Mouse (Mus musculus) forebrain, postnatal 0 days (tissue): ENCODE measurements around the gene Defb23. TPM values are rescaled to one million over a fixed set of nuclear protein-coding genes. Genes with fewer than 3 reads are reported as not detected.
A peak's percentile ranks its signal among the peaks of the same experiment; 100 is the strongest.

Experiments
- ATAC-seq: fragments of 200-750 bp; cut with Nextera tagmentation; 2 replicates; pipeline ENCODE4 v1.8.0; 2017; ENCODE audit warnings: mild to moderate bottlenecking, moderate library complexity
- DNase-seq: peaks from one replicate; pipeline ENCODE4 v3.0.0-alpha.2; 2015
- H3K27ac ChIP-seq: fragments of 300-500 bp; sonication (generic); 2 replicates; pipeline ENCODE4 v1.5.1; 2014; ENCODE audit warnings: low read depth, mild to moderate bottlenecking, antibody characterized with exemption, low read length, moderate library complexity, mixed read lengths
- H3K27me3 ChIP-seq: fragments of 300-500 bp; sonication (generic); 2 replicates; pipeline ENCODE4 v1.6.1; 2014; ENCODE audit warnings: mild to moderate bottlenecking, low read length, mixed read lengths; ENCODE audit not compliant: insufficient read depth
- H3K36me3 ChIP-seq: fragments of 300-500 bp; sonication (generic); 2 replicates; pipeline ENCODE4 v1.6.1; 2014; ENCODE audit warnings: mild to moderate bottlenecking, moderate library complexity; ENCODE audit not compliant: insufficient read depth
- H3K4me1 ChIP-seq: fragments of 300-500 bp; sonication (generic); 2 replicates; pipeline ENCODE4 v1.6.1; 2014; ENCODE audit warnings: antibody characterized with exemption; ENCODE audit not compliant: insufficient read depth
- H3K4me2 ChIP-seq: fragments of 300-500 bp; sonication (generic); 2 replicates; pipeline ENCODE4 v1.6.1; 2014; ENCODE audit warnings: low read depth, mild to moderate bottlenecking, moderate library complexity
- H3K4me3 ChIP-seq: fragments of 300-500 bp; sonication (generic); 2 replicates; pipeline ENCODE4 v1.5.1; 2014; ENCODE audit warnings: low read depth, low read length, mixed read lengths
- H3K9ac ChIP-seq: fragments of 300-500 bp; sonication (generic); 2 replicates; pipeline ENCODE4 v1.6.1; 2014; ENCODE audit warnings: mild to moderate bottlenecking
- H3K9me3 ChIP-seq: fragments of 300-500 bp; sonication (generic); 2 replicates; pipeline ENCODE4 v1.6.1; 2016; ENCODE audit warnings: low read length
- CTCF ChIP-seq: sonication (generic); IDR thresholded peaks from 2 replicates; pipeline ENCODE4 v1.5.1; 2016; ENCODE audit warnings: antibody characterized with exemption, control low read depth, low read depth
- WGBS: fragments of 180-500 bp; shearing (Covaris S2); extraction: QIAGEN DNeasy Blood & Tissue Kit; methylation state at CpG from one replicate; pipeline ENCODE4 v1.1.7; 2014; 5-methylcytosine and 5-hydroxymethylcytosine counted together
- polyA plus RNA-seq: library from polyadenylated mRNA; unstranded; fragments of >200 nt; fragmentation: Nextera tagmentation; extraction: Ambion mirVana; gene quantifications from 2 replicates; pipeline ENCODE4 v1.2.1, GENCODE M21; 2015
- total RNA-seq: library from RNA; depleted of rRNA; stranded (reverse); fragments of >200 nt; gene quantifications from 2 replicates; pipeline ENCODE4 v1.2.3, GENCODE M21; 2014

The Defb23 gene
- total and polyA plus RNA-seq, 2 experiments from 2014 or later: not detected

GRCm38 (mm10) chr2:152490038-152490437 is 25.6 kb upstream of the Defb23 start, which contains the start of gene Defb22:
Defb22 (minus strand) TSS chr2:152490138.
- H3K27ac ChIP-seq: no peak within 1 kb of the TSS
- no peak for DNase-seq
- H3K9ac ChIP-seq: no peak within 1 kb of the TSS
- no peak within 1 kb of the TSS for H3K4me2 ChIP-seq
- H3K9me3 ChIP-seq: no peaks in the 10 kb centered on the region
- H3K27me3 ChIP-seq: no peaks in the 10 kb centered on the region
- ATAC-seq: no peak
- TF ChIP-seq CTCF: no peak
- H3K4me3 ChIP-seq: no peak within 1 kb of the TSS
- no peaks in the 10 kb centered on the region for H3K36me3 ChIP-seq
- H3K4me1 ChIP-seq: no peaks in the 10 kb centered on the region

- DNase-seq (no peak), ATAC-seq (no peak)
- Histone ChIP-seq H3K4me1 (no peaks in the 10 kb centered on the region), H3K9ac (no peak overlapping the region), H3K4me2 (no peak overlapping the region), H3K4me3 (no peak overlapping the region), H3K9me3 (no peaks in the 10 kb centered on the region), H3K36me3 (no peaks in the 10 kb centered on the region), H3K27ac (no peak overlapping the region), H3K27me3 (no peaks in the 10 kb centered on the region)
- peak; percentile 39 for TF ChIP-seq CTCF
- WGBS: 79% methylated on average over 2 of the region's 2 CpGs
Measured at GRCm38 (mm10) chr2:152487024-152487423, 22.6 kb upstream of the Defb23 start.

- no peak overlapping the region for H3K9ac ChIP-seq
- TF ChIP-seq CTCF: no peak
- H3K27me3 ChIP-seq: no peaks in the 10 kb centered on the region
- 85% methylated on average over 7 of the region's 7 CpGs for WGBS
- H3K9me3 ChIP-seq: no peaks in the 10 kb centered on the region
- H3K4me1 ChIP-seq: no peaks in the 10 kb centered on the region
- no peak overlapping the region for H3K27ac ChIP-seq
- no peaks in the 10 kb centered on the region for H3K36me3 ChIP-seq
- DNase-seq (no peak), ATAC-seq (no peak)
- H3K4me3 ChIP-seq: no peak overlapping the region
- H3K4me2 ChIP-seq: no peak overlapping the region
Measured at GRCm38 (mm10) chr2:152481726-152482125, 17.3 kb upstream of the Defb23 start.

GRCm38 (mm10) chr2:152480881-152481280 is 16.5 kb upstream of the Defb23 start:
- Histone ChIP-seq H3K4me3 (no peak overlapping the region), H3K27ac (no peak overlapping the region), H3K36me3 (no peaks in the 10 kb centered on the region), H3K9me3 (no peaks in the 10 kb centered on the region), H3K27me3 (no peaks in the 10 kb centered on the region), H3K4me1 (no peaks in the 10 kb centered on the region), H3K4me2 (no peak overlapping the region), H3K9ac (no peak overlapping the region)
- no peak for TF ChIP-seq CTCF
- 94% methylated on average over 3 of the region's 3 CpGs for WGBS
- no peak for ATAC-seq
- DNase-seq: no peak

GRCm38 (mm10) chr2:152476763-152477162 is 12.3 kb upstream of the Defb23 start, which contains the start of gene Defb20:
Defb20 (plus strand) TSS chr2:152477063.
- no peak for TF ChIP-seq CTCF
- H3K4me2 ChIP-seq: no peak within 1 kb of the TSS
- H3K4me3 ChIP-seq: no peak within 1 kb of the TSS
- ATAC-seq (no peak), DNase-seq (no peak)
- no peak within 1 kb of the TSS for H3K9ac ChIP-seq
- no peak within 1 kb of the TSS for H3K27ac ChIP-seq
- no peaks in the 10 kb centered on the region for H3K36me3 ChIP-seq
- WGBS: 61% methylated on average over 2 of the region's 2 CpGs
- H3K4me1 ChIP-seq: no peaks in the 10 kb centered on the region
- H3K27me3 ChIP-seq: peaks cover 3% of the 10 kb centered on the region; the same call in 1 of the 2 replicates
- H3K9me3 ChIP-seq: no peaks in the 10 kb centered on the region

- no peaks in the 10 kb centered on the region for H3K36me3 ChIP-seq
- no peak overlapping the region for H3K9ac ChIP-seq
- H3K4me3 ChIP-seq: no peak overlapping the region
- DNase-seq (no peak), ATAC-seq (no peak)
- TF ChIP-seq CTCF: peak; percentile 40; the same call in 1 of the 2 replicates
- no peak overlapping the region for H3K4me2 ChIP-seq
- WGBS: 25% methylated on average over 3 of the region's 3 CpGs
- H3K27me3 ChIP-seq: peaks cover 3% of the 10 kb centered on the region; the same call in 1 of the 2 replicates
- no peak overlapping the region for H3K27ac ChIP-seq
- H3K4me1 ChIP-seq: no peaks in the 10 kb centered on the region
- H3K9me3 ChIP-seq: no peaks in the 10 kb centered on the region
Measured at GRCm38 (mm10) chr2:152472434-152472833, 8.0 kb upstream of the Defb23 start.

GRCm38 (mm10) chr2:152470973-152471372 is 6.6 kb upstream of the Defb23 start:
- peaks cover 3% of the 10 kb centered on the region; the same call in 1 of the 2 replicates for H3K27me3 ChIP-seq
- H3K9me3 ChIP-seq: no peaks in the 10 kb centered on the region
- ATAC-seq (no peak), DNase-seq (peak; percentile 77)
- peak; percentile 79 for TF ChIP-seq CTCF
- no peak overlapping the region for H3K27ac ChIP-seq
- H3K4me2 ChIP-seq: no peak overlapping the region
- no peaks in the 10 kb centered on the region for H3K36me3 ChIP-seq
- no peak overlapping the region for H3K4me3 ChIP-seq
- 31% methylated on average over 7 of the region's 7 CpGs for WGBS
- no peak overlapping the region for H3K9ac ChIP-seq
- no peaks in the 10 kb centered on the region for H3K4me1 ChIP-seq

GRCm38 (mm10) chr2:152459241-152459640 is 5.2 kb downstream of the Defb23 start:
- Histone ChIP-seq H3K4me1 (no peaks in the 10 kb centered on the region), H3K9ac (no peak overlapping the region), H3K9me3 (no peaks in the 10 kb centered on the region), H3K27me3 (no peaks in the 10 kb centered on the region), H3K4me3 (no peak overlapping the region), H3K36me3 (no peaks in the 10 kb centered on the region), H3K4me2 (no peak overlapping the region), H3K27ac (no peak overlapping the region)
- DNase-seq (no peak), ATAC-seq (no peak)
- WGBS: 56% methylated on average over 13 of the region's 13 CpGs
- TF ChIP-seq CTCF: no peak
